Mouse (Mus musculus): Measurements from ENCODE around the gene Mtch1.

- peak; percentile 60 for TF ChIP-seq CTCF (IDR thresholded peaks at IDR 0.05; ENCODE audit: low read depth)
- no peak for TF ChIP-seq EP300 (optimal IDR thresholded peaks at IDR 0.05)
These were observed 44.6 kb downstream of the Mtch1 start for GRCm38 (mm10) chr17:29303087-29303486.

Measured in stomach, postnatal 0 days (tissue).